Mouse (Mus musculus) spleen, adult 2 months (tissue): ENCODE measurements around the gene Acbd6.

Experiments used
- CTCF ChIP-seq: fragments of 200-500 bp; IDR thresholded peaks from 2 replicates; pipeline ENCODE4 v1.5.1; 2011; ENCODE audit warnings: mild to moderate bottlenecking, inconsistent platforms; ENCODE audit not compliant: insufficient read depth, insufficient read length, insufficient replicate concordance; ENCODE audit errors: extremely low read depth
- POLR2A ChIP-seq: fragments of 200-500 bp; IDR thresholded peaks from 2 replicates; pipeline ENCODE4 v1.6.1; 2011; ENCODE audit warnings: low read depth, low read length, inconsistent platforms

- TF ChIP-seq CTCF (no peak), POLR2A (no peak)
Observed at GRCm38 (mm10) chr1:155604706-155605105, 46.8 kb downstream of the Acbd6 start.
